In genomic region chr11:113739213-113739612, GRCm38 (mm10) we compare ENCODE assay signal across 12 mouse cellular contexts. TPM values are rescaled to one million over a fixed set of nuclear protein-coding genes. Genes with fewer than 3 reads are reported as not detected.
DNase-seq lines count a peak whose midpoint lies in the region; ATAC-seq and TF ChIP-seq lines count a peak whose summit lies in the region.
"Had no signal": no experiment of that assay in that cellular context is flagged by ENCODE, and none has a peak within 500 bp of the region (broad histone marks: within the 10 kb centered on the region; RNA-seq: fewer than 3 reads in every experiment).

No protein-coding gene starts in this region.

- no peak for ATAC-seq in heart, embryonic 13.5 days (ENCODE audit: extremely low read depth, insufficient number of reproducible peaks, low FRiP score, low TSS enrichment)
- ATAC-seq in heart, postnatal 0 days (ENCODE audit: insufficient read depth, low read depth): peak; percentile 49
- ATAC-seq in kidney, embryonic 16.5 days (ENCODE audit: low FRiP score, low TSS enrichment): no peak
- ATAC-seq in CD4-positive, CD25-positive, alpha-beta regulatory T cell, adult 4 months: no peak
- ATAC-seq: liver, postnatal 0 days had no signal

- no peak overlapping the region for H3K4me2 ChIP-seq in heart, embryonic 13.5 days
- no peak overlapping the region for H3K4me2 ChIP-seq in heart, postnatal 0 days (ENCODE audit: low read depth, low read length)
- H3K4me2 ChIP-seq in kidney, embryonic 16.5 days (replicated peaks; ENCODE audit: low read depth, low read length): no peak overlapping the region

- no peak overlapping the region; the same call in 1 of the 2 replicates for H3K27ac ChIP-seq in heart, embryonic 13.5 days (replicated peaks)
- H3K27ac ChIP-seq in heart, postnatal 0 days (ENCODE audit: low read depth): no peak overlapping the region
- H3K27ac ChIP-seq in kidney, embryonic 16.5 days (ENCODE audit: low read length): peak overlapping the region; percentile 48; the same call in 1 of the 2 replicates
- H3K27ac ChIP-seq in thymus, adult 2 months (ENCODE audit: control insufficient read depth, insufficient read depth, low read length): no peak overlapping the region

- intact Hi-C loops in heart, postnatal 25 days (cut with DNase I): no loop called here

- DNase-seq in heart, postnatal 25 days (ENCODE audit: low spot score): no peak
- DNase-seq in heart, postnatal 0 days (ENCODE audit: low spot score): no peak
- peak; percentile 93 for DNase-seq in lung, postnatal 36 days
- DNase-seq in thymus, adult 2 months: no peak
- DNase-seq: adrenal gland, postnatal 10 days; cerebellum, adult 18-20 months; liver, postnatal 0 days; right cerebral cortex, adult 18-20 months had no signal

- H3K4me1 ChIP-seq in heart, embryonic 13.5 days: peaks cover 62% of the 10 kb centered on the region
- peaks cover 21% of the 10 kb centered on the region for H3K4me1 ChIP-seq in heart, postnatal 0 days (ENCODE audit: control insufficient read depth, insufficient read depth)
- H3K4me1 ChIP-seq in kidney, embryonic 16.5 days (ENCODE audit: insufficient read depth, low read length): peaks cover 52% of the 10 kb centered on the region
- peaks cover 22% of the 10 kb centered on the region for H3K4me1 ChIP-seq in thymus, adult 2 months (replicated peaks; ENCODE audit: control insufficient read depth, insufficient read depth, low read length)

- TF ChIP-seq CTCF in heart, postnatal 0 days (IDR thresholded peaks at IDR 0.05; ENCODE audit: low read depth): no peak
- TF ChIP-seq CTCF in thymus, adult 2 months (IDR thresholded peaks at IDR 0.05; ENCODE audit: borderline replicate concordance, control insufficient read depth, extremely low read depth, insufficient read depth, low read length, poor library complexity): no peak

- no peak for TF ChIP-seq EP300 in heart, postnatal 0 days (IDR thresholded peaks at IDR 0.05; ENCODE audit: low read depth)

- peaks cover 26% of the 10 kb centered on the region for H3K36me3 ChIP-seq in heart, embryonic 13.5 days
- peaks cover 15% of the 10 kb centered on the region for H3K36me3 ChIP-seq in heart, postnatal 0 days (replicated peaks; ENCODE audit: control insufficient read depth, insufficient read depth, low read length)
- H3K36me3 ChIP-seq in kidney, embryonic 16.5 days (ENCODE audit: insufficient read depth, low read length): peaks cover 18% of the 10 kb centered on the region
- H3K36me3 ChIP-seq in thymus, adult 2 months (ENCODE audit: control insufficient read depth, insufficient read depth, low read length): no peaks in the 10 kb centered on the region

- 0 out of 2 replicates have a peak overlapping the region, but pooled peaks have one; percentile 14 for H3K9ac ChIP-seq in heart, embryonic 13.5 days
- no peak overlapping the region for H3K9ac ChIP-seq in heart, postnatal 0 days (replicated peaks; ENCODE audit: low read depth, low read length)
- H3K9ac ChIP-seq in kidney, embryonic 16.5 days (replicated peaks; ENCODE audit: low read length): no peak overlapping the region

- 68% methylated on average over 8 of the region's 8 CpGs for WGBS in heart, embryonic 13.5 days
- WGBS in heart, postnatal 0 days: 47% methylated on average over 8 of the region's 8 CpGs
- WGBS in kidney, embryonic 16.5 days: 51% methylated on average over 8 of the region's 8 CpGs
- WGBS in thymus, adult 2 months: 94% methylated on average over 8 of the region's 8 CpGs

- H3K27me3 ChIP-seq in heart, embryonic 13.5 days (replicated peaks): no peaks in the 10 kb centered on the region
- H3K27me3 ChIP-seq in heart, postnatal 0 days (ENCODE audit: control insufficient read depth, insufficient read depth, low read length): no peaks in the 10 kb centered on the region
- H3K27me3 ChIP-seq in kidney, embryonic 16.5 days (ENCODE audit: insufficient read depth, low read length): no peaks in the 10 kb centered on the region
- H3K27me3 ChIP-seq in thymus, adult 2 months (ENCODE audit: control insufficient read depth, insufficient read depth, low read length): no peaks in the 10 kb centered on the region

- H3K4me3 ChIP-seq in heart, embryonic 13.5 days: no peak overlapping the region
- H3K4me3 ChIP-seq in heart, postnatal 0 days (ENCODE audit: low read depth, low read length): no peak overlapping the region
- H3K4me3 ChIP-seq in kidney, embryonic 16.5 days (ENCODE audit: low read length): no peak overlapping the region
- no peak overlapping the region for H3K4me3 ChIP-seq in thymus, adult 2 months (ENCODE audit: control insufficient read depth, insufficient read depth, low read length)

- no peaks in the 10 kb centered on the region for H3K9me3 ChIP-seq in heart, embryonic 13.5 days
- no peaks in the 10 kb centered on the region for H3K9me3 ChIP-seq in heart, postnatal 0 days (replicated peaks; ENCODE audit: control insufficient read depth, low read length)
- H3K9me3 ChIP-seq in kidney, embryonic 16.5 days (ENCODE audit: low read length): peaks cover 7% of the 10 kb centered on the region; the same call in 1 of the 2 replicates

- no peak for TF ChIP-seq POLR2A in thymus, adult 2 months (IDR thresholded peaks at IDR 0.05; ENCODE audit: control insufficient read depth, extremely low read depth, insufficient read depth, low read length, poor library complexity)

RNA-seq across cellular contexts. Expression of gene Cdc42ep4, which starts 12.5 kb away (rescaled TPM):
- 24.0 and 26.1 TPM in 2 replicates for polyA plus RNA-seq in heart, embryonic 13.5 days (2015; fragmentation: Nextera tagmentation; extraction: Ambion mirVana)
- 10 to 100 TPM; 12.5 to 17.7 TPM for total RNA-seq in heart, postnatal 25 days (2021)
- total RNA-seq in heart, postnatal 0 days (2014; rRNA removed; ENCODE audit: low replicate concordance): 33.5 and 39.8 TPM in 2 replicates
- polyA plus RNA-seq in heart, postnatal 0 days (2015; fragmentation: Nextera tagmentation; extraction: Ambion mirVana): 11.8 and 12.0 TPM in 2 replicates
- polyA plus RNA-seq in kidney, embryonic 16.5 days (2015; fragmentation: Nextera tagmentation; extraction: Ambion mirVana): 73.9 and 74.5 TPM in 2 replicates
- polyA plus RNA-seq in CD4-positive, CD25-positive, alpha-beta regulatory T cell, adult 4 months (2017; shearing (Covaris generic)): 1 to 10 TPM; 2.1 to 2.3 TPM
- polyA plus RNA-seq in thymus, adult 2 months (2012; rRNA removed): 28.7 and 32.8 TPM in 2 replicates

RNA-seq across cellular contexts. Expression of gene Cpsf4l, which starts 29.4 kb away (rescaled TPM):
- polyA plus RNA-seq in heart, embryonic 13.5 days (2015; fragmentation: Nextera tagmentation; extraction: Ambion mirVana): 0.24 TPM in 1 of 2 replicates, not detected in the other
- total RNA-seq in heart, postnatal 25 days (2021): not detected
- 1.3 TPM in 1 of 2 replicates, not detected in the other for total RNA-seq in heart, postnatal 0 days (2014; rRNA removed; ENCODE audit: low replicate concordance)
- 0.10 TPM in 1 of 2 replicates, not detected in the other for polyA plus RNA-seq in heart, postnatal 0 days (2015; fragmentation: Nextera tagmentation; extraction: Ambion mirVana)
- 1.3 and 1.4 TPM in 2 replicates for polyA plus RNA-seq in kidney, embryonic 16.5 days (2015; fragmentation: Nextera tagmentation; extraction: Ambion mirVana)
- polyA plus RNA-seq in CD4-positive, CD25-positive, alpha-beta regulatory T cell, adult 4 months (2017; shearing (Covaris generic)): 1 to 10 TPM in 1 of 2 experiments, not detected in 1; 1.0 TPM
- 0.84 and 1.4 TPM in 2 replicates for polyA plus RNA-seq in thymus, adult 2 months (2012; rRNA removed)
- total RNA-seq: G1E had no signal
- polyA plus RNA-seq: G1E had no signal

RNA-seq across cellular contexts. Expression of gene D11Wsu47e, which starts 55.0 kb away (rescaled TPM):
- polyA plus RNA-seq in heart, embryonic 13.5 days (2015; fragmentation: Nextera tagmentation; extraction: Ambion mirVana): 15.1 and 16.0 TPM in 2 replicates
- 1 to 10 TPM; 6.0 to 7.1 TPM for total RNA-seq in heart, postnatal 25 days (2021)
- 17.4 and 18.1 TPM in 2 replicates for total RNA-seq in heart, postnatal 0 days (2014; rRNA removed; ENCODE audit: low replicate concordance)
- polyA plus RNA-seq in heart, postnatal 0 days (2015; fragmentation: Nextera tagmentation; extraction: Ambion mirVana): 8.9 and 10.4 TPM in 2 replicates
- 23.7 and 27.6 TPM in 2 replicates for polyA plus RNA-seq in kidney, embryonic 16.5 days (2015; fragmentation: Nextera tagmentation; extraction: Ambion mirVana)
- 10 to 100 TPM in 1 of 2 experiments, 1 to 10 TPM in 1; 8.0 to 11.3 TPM for polyA plus RNA-seq in CD4-positive, CD25-positive, alpha-beta regulatory T cell, adult 4 months (2017; shearing (Covaris generic))
- polyA plus RNA-seq in thymus, adult 2 months (2012; rRNA removed): 13.6 TPM in 2 replicates

RNA-seq across cellular contexts. Expression of gene Fam104a, which starts 55.3 kb away (rescaled TPM):
- polyA plus RNA-seq in heart, embryonic 13.5 days (2015; fragmentation: Nextera tagmentation; extraction: Ambion mirVana): 43.9 and 46.5 TPM in 2 replicates
- 10 to 100 TPM; 13.9 to 15.0 TPM for total RNA-seq in heart, postnatal 25 days (2021)
- 23.3 and 25.2 TPM in 2 replicates for total RNA-seq in heart, postnatal 0 days (2014; rRNA removed; ENCODE audit: low replicate concordance)
- 32.7 and 33.6 TPM in 2 replicates for polyA plus RNA-seq in heart, postnatal 0 days (2015; fragmentation: Nextera tagmentation; extraction: Ambion mirVana)
- 43.8 and 45.7 TPM in 2 replicates for polyA plus RNA-seq in kidney, embryonic 16.5 days (2015; fragmentation: Nextera tagmentation; extraction: Ambion mirVana)
- polyA plus RNA-seq in CD4-positive, CD25-positive, alpha-beta regulatory T cell, adult 4 months (2017; shearing (Covaris generic)): 10 to 100 TPM; 13.9 to 15.0 TPM
- 44.7 and 51.6 TPM in 2 replicates for polyA plus RNA-seq in thymus, adult 2 months (2012; rRNA removed)
